Comparison of ENCODE assay signal across 7 mouse cellular contexts in genomic region chr3:127948898-127949620, GRCm38 (mm10). TPM values are rescaled to one million over a fixed set of nuclear protein-coding genes. Genes with fewer than 3 reads are reported as not detected.
A peak's percentile ranks its signal among the peaks of the same experiment; 100 is the strongest.
DNase-seq lines count a peak whose midpoint lies in the region; ATAC-seq and TF ChIP-seq lines count a peak whose summit lies in the region.

No protein-coding gene starts in this region.

- ATAC-seq in forebrain, embryonic 14.5 days = peak; percentile 68
- ATAC-seq in liver, embryonic 14.5 days (ENCODE audit: insufficient read depth) = peak; percentile 59
- peak; percentile 68; the same call in 1 of the 2 replicates for ATAC-seq in neural tube, embryonic 15.5 days (ENCODE audit: low FRiP score)

- H3K4me2 ChIP-seq in forebrain, embryonic 14.5 days (ENCODE audit: low read length) = no peak overlapping the region
- no peak overlapping the region for H3K4me2 ChIP-seq in liver, embryonic 14.5 days (ENCODE audit: low read depth)
- H3K4me2 ChIP-seq in neural tube, embryonic 15.5 days = no peak overlapping the region

- H3K27ac ChIP-seq in forebrain, embryonic 14.5 days (ENCODE audit: low read depth, low read length) = no peak overlapping the region
- no peak overlapping the region for H3K27ac ChIP-seq in liver, embryonic 14.5 days
- H3K27ac ChIP-seq in neural tube, embryonic 15.5 days (replicated peaks) = no peak overlapping the region

- no peak for TF ChIP-seq EP300 in liver, embryonic 14.5 days (IDR thresholded peaks at IDR 0.05; ENCODE audit: low read depth)

- DNase-seq in urinary bladder, postnatal 14 days (ENCODE audit: low spot score) = peak; percentile 42
- DNase-seq in urinary bladder, postnatal 4 days (ENCODE audit: low spot score in 2 of 2) = no peak
- DNase-seq in c-Kit-positive CD71-positive TER-119-negative erythroid progenitor cells, embryonic 14.5 days (ENCODE audit: low read depth) = peak; percentile 73
- peak; percentile 88 for DNase-seq in forebrain, embryonic 14.5 days (ENCODE audit: low spot score)
- peak; percentile 74 for DNase-seq in kidney, adult 9 months
- peak; percentile 28 to 72 (median 39) for DNase-seq in liver, embryonic 14.5 days (ENCODE audit: low read depth in 3 of 3, low spot score in 3 of 3)

- no peaks in the 10 kb centered on the region for H3K9me3 ChIP-seq in forebrain, embryonic 14.5 days (replicated peaks; ENCODE audit: control insufficient read depth, low read length)
- no peaks in the 10 kb centered on the region for H3K9me3 ChIP-seq in liver, embryonic 14.5 days (ENCODE audit: control insufficient read depth, low read length)
- no peaks in the 10 kb centered on the region for H3K9me3 ChIP-seq in neural tube, embryonic 15.5 days (replicated peaks)

- peak; percentile 71 for TF ChIP-seq CTCF in liver, embryonic 14.5 days (IDR thresholded peaks at IDR 0.05; ENCODE audit: low read depth)

- no peaks in the 10 kb centered on the region for H3K27me3 ChIP-seq in forebrain, embryonic 14.5 days (replicated peaks; ENCODE audit: control insufficient read depth, insufficient read depth, low read length)
- H3K27me3 ChIP-seq in liver, embryonic 14.5 days (ENCODE audit: control insufficient read depth, insufficient read depth, low read length) = no peaks in the 10 kb centered on the region
- H3K27me3 ChIP-seq in neural tube, embryonic 15.5 days (replicated peaks) = peaks cover 4% of the 10 kb centered on the region; the same call in 1 of the 2 replicates

- no peaks in the 10 kb centered on the region for H3K4me1 ChIP-seq in forebrain, embryonic 14.5 days (ENCODE audit: control insufficient read depth, insufficient read depth, low read length)
- no peaks in the 10 kb centered on the region for H3K4me1 ChIP-seq in liver, embryonic 14.5 days (replicated peaks; ENCODE audit: control insufficient read depth in 2 of 2, insufficient read depth in 2 of 2, low read length in 1 of 2)
- no peaks in the 10 kb centered on the region for H3K4me1 ChIP-seq in neural tube, embryonic 15.5 days

- no peak overlapping the region for H3K9ac ChIP-seq in forebrain, embryonic 14.5 days (ENCODE audit: low read length)
- H3K9ac ChIP-seq in liver, embryonic 14.5 days (replicated peaks) = no peak overlapping the region
- H3K9ac ChIP-seq in neural tube, embryonic 15.5 days (replicated peaks) = no peak overlapping the region

- H3K36me3 ChIP-seq in forebrain, embryonic 14.5 days (ENCODE audit: control insufficient read depth, insufficient read depth, low read length) = no peaks in the 10 kb centered on the region
- no peaks in the 10 kb centered on the region for H3K36me3 ChIP-seq in liver, embryonic 14.5 days (replicated peaks; ENCODE audit: control insufficient read depth, insufficient read depth, low read depth)
- no peaks in the 10 kb centered on the region for H3K36me3 ChIP-seq in neural tube, embryonic 15.5 days

- 45% methylated on average over 6 of the region's 6 CpGs for WGBS in forebrain, embryonic 14.5 days
- WGBS in liver, embryonic 14.5 days (ENCODE audit: insufficient replicate concordance) = 43% methylated on average over 6 of the region's 6 CpGs
- WGBS in neural tube, embryonic 15.5 days = 50% methylated on average over 6 of the region's 6 CpGs

- H3K4me3 ChIP-seq in forebrain, embryonic 14.5 days (ENCODE audit: low read depth, low read length) = no peak overlapping the region
- H3K4me3 ChIP-seq in liver, embryonic 14.5 days (ENCODE audit: insufficient read depth in 1 of 2, low read depth in 2 of 2, low read length in 2 of 2) = no peak overlapping the region
- H3K4me3 ChIP-seq in neural tube, embryonic 15.5 days (replicated peaks) = no peak overlapping the region

RNA-seq across cellular contexts. Expression of gene Fam241a, which starts 52.9 kb away (rescaled TPM):
- polyA plus RNA-seq in forebrain, embryonic 14.5 days (2014; fragmentation: Nextera tagmentation; extraction: Ambion mirVana) = 9.6 and 10.2 TPM in 2 replicates
- 16.9 and 24.2 TPM in 2 replicates for polyA plus RNA-seq in liver, embryonic 14.5 days (2012; rRNA removed)
- 51.9 and 56.9 TPM in 2 replicates for polyA plus RNA-seq in liver, embryonic 14.5 days (2014; fragmentation: Nextera tagmentation; extraction: Ambion mirVana)
- 7.7 and 8.7 TPM in 2 replicates for polyA plus RNA-seq in neural tube, embryonic 15.5 days (2015; fragmentation: Nextera tagmentation; extraction: Ambion mirVana)

Comparison
In these comparisons a context has a peak if more than half of its experiments do, and no peak if none do; other contexts are left out.
1. DNase-seq: peak in urinary bladder, postnatal 14 days (single experiment), c-Kit-positive CD71-positive TER-119-negative erythroid progenitor cells, embryonic 14.5 days (single experiment), forebrain, embryonic 14.5 days (single experiment), kidney, adult 9 months (single experiment) and liver, embryonic 14.5 days (3 of 3); none in urinary bladder, postnatal 4 days (0 of 2).
2. Peak in every context shown above with its lines, with median percentiles within 50 percentile points of each other: ATAC-seq.